Mouse (Mus musculus) left cerebral cortex, postnatal 25 days (tissue): ENCODE results near the gene Cfap61. TPM values are rescaled to one million over a fixed set of nuclear protein-coding genes. Genes with fewer than 3 reads are reported as not detected.

ENCODE experiments used
- DNase-seq, 2 experiments: peaks; one replicate each; pipeline ENCODE4 v3.0.0; 2022; ENCODE audit warnings: low spot score in 2 of 2, mixed read lengths in 1 of 2
- intact Hi-C: fragments of 180-260 bp; cut with DNase I; formaldehyde crosslinking; loops from one replicate; pipeline ENCODE4 v1.15.1; 2025
- total RNA-seq, 2 experiments: library from RNA; stranded (reverse); gene quantifications; 2 replicates each; pipeline ENCODE4 v1.2.3; 2021

The Cfap61 gene
- total RNA-seq, 2 experiments from 2014 or later: 3.2 to 4.1 TPM

DNA sequence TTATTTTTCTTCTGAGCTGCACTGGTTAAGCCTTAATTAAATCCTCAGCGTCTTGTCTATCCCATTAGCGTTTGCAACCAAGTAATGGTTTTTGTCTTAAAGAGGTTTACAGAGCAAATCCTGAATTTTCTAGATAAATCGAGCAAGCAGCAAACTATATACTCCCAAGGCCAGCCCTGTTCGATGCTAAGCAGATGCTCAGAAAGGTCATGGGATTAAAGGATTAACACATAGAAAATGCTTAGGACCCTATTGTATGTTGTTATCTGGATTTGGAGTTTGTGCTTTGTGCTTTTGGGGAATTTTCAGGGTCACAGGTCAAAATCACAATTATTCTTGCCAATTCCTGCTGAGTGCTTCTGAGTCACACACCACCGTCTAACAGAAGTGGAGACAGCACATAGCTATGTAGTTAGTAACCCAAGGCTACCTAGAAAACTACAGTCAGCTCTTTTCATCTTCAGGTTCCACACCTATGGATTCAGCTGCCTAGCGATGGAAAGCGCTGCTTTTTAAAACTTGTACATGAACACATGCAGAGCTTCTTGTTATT lies 13.9 kb downstream of the Cfap61 start:
- DNase-seq: no peak
- intact Hi-C loops: no loop called here

DNA sequence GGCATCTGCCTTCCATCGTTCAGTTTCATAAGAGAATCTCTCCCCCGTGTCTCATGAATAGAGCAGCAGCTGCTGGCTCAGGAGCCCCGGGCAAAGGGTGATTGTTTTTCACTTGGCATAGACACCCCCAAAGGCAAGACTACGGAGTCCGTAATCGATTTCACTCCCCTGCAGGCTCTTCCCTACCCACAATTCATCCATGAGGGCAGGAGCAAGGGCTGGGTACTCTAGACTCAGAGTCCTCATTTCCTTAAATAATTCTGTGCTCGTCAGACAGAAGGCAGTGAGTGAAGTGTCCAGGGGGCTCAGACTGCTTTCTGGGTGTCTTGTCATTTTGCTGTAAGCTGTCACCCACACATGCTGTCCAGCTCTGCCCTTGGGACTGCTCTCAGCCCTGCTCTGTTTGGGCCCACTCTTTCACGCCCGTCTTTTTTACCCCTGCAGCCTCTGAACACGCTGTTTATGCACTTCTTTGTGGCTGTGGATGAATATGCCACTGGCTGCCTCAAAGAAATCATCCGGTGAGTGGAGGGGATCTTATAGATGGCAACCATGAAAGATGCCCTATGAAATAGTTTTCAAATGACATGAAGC lies 15.0 kb downstream of the Cfap61 start:
- intact Hi-C loops: loop anchor here (10.0 kb wide), 1 partner anchor 665 kb away; no protein-coding TSS in a partner anchor
- DNase-seq: no peak

DNA sequence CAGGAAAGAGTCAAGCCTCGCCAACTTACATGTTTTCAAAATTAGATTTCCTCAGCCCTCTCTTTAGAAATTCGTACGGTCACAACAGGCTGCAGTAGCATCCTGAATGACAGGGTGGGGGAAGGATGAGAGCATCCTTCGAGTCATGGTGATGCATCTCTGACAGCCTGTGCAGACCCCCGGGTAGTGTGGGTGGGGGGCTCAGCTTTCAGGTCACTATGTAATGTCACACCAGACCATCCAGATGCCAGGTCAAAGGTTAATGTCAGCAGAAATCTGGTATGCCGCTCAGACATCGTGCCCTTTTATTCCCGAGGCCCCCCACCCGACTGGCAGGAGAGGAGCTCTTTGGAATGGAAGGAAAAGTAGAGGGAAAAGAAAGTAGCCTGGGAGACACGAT lies 15.7 kb downstream of the Cfap61 start:
- DNase-seq: no peak
- intact Hi-C loops: loop anchor here (10.0 kb wide), 1 partner anchor 665 kb away; no protein-coding TSS in a partner anchor

DNA sequence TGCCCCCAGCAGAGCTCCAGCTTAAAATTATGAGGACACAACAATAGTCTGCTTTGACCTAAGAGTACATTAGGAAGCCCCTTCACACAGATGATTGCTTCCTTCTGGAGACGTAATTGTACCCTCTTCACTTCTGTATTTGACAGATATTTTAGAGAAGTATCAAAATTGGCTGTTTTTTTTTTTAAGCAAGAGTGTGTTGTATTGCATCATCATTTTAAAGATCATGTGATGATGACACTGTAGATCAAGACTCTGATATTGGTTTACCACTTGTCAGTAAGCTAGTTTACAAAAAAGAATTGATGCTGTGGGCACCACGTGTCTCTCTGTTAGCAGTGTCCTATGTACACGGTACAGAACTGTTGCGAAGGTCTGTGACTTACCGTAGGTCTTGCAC lies 18.1 kb downstream of the Cfap61 start:
- intact Hi-C loops: loop anchor here (10.0 kb wide), 1 partner anchor 662 kb away; no protein-coding TSS in a partner anchor
- DNase-seq: no peak

DNA sequence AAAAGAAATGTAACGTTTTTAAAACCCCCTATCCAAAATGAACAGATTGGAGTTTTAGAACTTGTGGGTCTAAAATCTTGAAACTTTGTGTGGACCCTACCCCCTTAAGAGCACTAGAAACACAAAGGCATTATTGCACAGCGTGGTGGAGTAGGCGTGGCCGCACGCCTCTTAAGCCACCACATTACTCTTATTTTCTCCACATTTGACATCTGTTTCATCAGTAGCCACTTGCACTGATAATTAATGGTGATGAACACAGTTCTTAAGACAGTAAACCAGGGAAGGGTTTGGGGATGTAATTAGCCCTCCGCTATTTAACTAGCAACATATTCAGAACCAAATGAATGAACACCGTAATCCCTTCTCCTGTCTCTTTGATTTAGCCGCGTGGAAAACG lies 21.3 kb downstream of the Cfap61 start:
- intact Hi-C loops: loop anchor here (5.0 to 10.0 kb wide), 2 partner anchors 266 to 659 kb away; partner anchors contain the start of gene Insm1
- no peak for DNase-seq

DNA sequence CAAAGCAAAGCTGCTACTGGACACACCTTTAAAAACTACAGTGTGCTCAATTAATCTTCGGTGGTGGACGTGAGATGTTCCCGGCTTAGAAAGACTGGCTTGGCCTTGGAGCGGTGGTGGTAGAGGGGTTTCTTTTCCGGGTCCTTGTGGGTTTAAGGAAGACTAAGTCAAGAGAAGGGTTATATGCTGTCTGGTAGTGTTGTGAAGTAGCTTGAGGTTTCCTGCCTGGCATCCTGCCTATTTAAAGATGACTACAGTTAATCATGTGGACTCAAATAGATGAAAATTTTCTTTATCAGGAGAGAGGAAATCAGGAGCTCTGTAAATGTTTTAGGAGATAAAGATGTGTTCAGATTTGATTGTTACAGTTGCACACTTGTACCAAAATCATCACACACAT lies 21.7 kb downstream of the Cfap61 start:
- DNase-seq: no peak
- intact Hi-C loops: loop anchor here (5.0 to 10.0 kb wide), 2 partner anchors 266 to 658 kb away; partner anchors contain the start of gene Insm1

DNA sequence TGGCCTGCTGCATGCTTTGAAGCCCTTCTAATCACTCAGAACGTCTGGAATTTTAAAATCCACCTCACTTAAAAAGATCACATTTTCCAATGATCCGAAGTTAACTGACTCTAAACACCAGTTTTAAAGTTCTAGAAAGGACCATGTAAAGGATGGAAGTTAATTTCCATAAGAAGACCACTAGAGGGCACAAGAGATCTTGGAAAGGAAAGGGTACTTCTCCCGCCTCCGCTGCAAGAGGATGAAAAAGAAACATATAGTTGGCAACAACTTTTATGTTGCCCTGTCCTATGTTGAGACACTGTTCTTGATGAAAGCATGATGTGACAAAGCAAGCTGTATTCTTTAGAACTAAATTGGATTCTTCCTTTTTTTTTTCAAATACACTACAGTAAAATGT lies 22.9 kb downstream of the Cfap61 start:
- peak in 1 of 2 experiments; percentile 37 for DNase-seq
- intact Hi-C loops: loop anchor here (1.0 to 10.0 kb wide), 3 partner anchors 265 to 657 kb away; partner anchors contain the start of gene Insm1

DNA sequence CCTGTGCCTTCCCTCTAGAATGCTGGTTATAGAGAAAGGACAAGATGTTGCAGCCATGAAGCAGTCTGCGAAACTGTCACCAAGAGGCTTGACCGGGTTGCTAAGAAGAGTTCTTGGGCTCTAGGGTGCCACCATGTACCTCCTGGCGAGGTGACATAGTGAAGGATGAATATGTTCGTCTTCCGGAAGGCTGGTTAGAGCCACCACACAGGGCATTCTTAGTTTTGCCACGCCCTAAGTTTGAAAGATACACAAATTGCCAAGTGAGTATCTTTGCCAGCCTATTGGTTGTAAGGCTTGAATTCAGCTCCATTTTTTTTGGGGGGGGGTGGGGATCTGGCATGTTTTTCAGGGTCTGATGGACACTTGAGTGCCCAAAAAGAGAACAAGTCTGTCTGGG lies 23.5 kb downstream of the Cfap61 start:
- DNase-seq: no peak
- intact Hi-C loops: loop anchor here (5.0 to 10.0 kb wide), 2 partner anchors 264 to 657 kb away; partner anchors contain the start of gene Insm1

DNA sequence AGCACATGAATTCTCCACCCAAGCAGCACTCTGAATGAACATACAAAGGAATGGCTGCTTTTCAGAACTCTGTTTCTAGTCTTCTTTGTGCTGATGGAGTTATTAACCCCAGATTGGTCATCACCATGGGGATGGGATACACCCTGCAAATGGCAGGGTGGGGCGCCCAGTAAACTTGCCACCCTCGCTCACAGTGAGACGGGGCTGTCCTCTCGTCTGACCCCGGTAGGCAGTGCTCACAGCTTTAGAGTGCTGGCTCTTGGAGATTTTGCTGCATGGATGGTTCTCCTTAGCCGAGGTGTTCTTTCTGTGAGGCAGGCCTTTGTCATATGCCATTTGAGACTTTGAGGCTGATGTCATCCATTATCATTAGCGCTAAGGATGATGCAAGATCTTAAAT lies 24.0 kb downstream of the Cfap61 start:
- no peak for DNase-seq
- intact Hi-C loops: loop anchor here (5.0 to 10.0 kb wide), 2 partner anchors 264 to 656 kb away; partner anchors contain the start of gene Insm1

DNA sequence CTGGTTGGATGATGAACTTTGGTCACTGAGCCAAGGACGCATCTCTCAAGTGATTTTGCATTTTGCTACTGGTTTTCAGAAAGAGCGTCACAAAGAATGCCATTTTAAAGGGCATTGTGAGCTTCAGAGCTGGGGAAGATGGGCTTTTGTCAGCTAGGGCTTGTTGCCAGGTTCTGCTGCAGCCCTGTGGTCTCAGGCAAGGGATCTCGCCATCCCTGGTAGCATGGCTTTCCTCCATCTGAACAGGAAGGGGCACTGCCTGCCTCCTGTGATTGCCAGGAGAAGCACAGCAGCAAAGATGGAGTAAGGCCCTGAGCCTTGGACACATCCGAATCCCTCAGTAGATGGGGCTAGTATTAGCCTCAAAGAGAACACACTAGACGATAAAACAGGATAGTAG lies 27.3 kb downstream of the Cfap61 start:
- intact Hi-C loops: no loop called here
- no peak for DNase-seq

DNA sequence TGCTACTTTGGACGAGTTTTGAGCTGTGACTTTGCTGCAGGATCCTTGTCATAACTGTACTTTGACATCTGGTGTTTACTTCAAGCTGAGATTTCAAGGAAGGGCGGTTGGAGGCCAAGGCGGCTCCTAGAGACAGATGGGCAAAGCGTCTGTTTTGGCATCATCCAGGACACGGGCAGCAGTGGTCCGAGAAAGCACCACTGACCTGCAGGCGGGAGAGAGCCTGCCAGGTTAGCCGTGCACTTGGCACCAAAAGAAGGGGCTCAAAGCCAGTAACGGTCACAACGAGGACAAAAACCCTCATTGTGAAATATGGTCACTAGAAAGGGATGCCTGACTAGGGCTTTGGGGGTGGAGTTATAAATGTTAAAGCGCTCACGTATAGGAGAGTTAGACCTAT lies 36.2 kb downstream of the Cfap61 start:
- intact Hi-C loops: no loop called here
- DNase-seq: no peak

DNA sequence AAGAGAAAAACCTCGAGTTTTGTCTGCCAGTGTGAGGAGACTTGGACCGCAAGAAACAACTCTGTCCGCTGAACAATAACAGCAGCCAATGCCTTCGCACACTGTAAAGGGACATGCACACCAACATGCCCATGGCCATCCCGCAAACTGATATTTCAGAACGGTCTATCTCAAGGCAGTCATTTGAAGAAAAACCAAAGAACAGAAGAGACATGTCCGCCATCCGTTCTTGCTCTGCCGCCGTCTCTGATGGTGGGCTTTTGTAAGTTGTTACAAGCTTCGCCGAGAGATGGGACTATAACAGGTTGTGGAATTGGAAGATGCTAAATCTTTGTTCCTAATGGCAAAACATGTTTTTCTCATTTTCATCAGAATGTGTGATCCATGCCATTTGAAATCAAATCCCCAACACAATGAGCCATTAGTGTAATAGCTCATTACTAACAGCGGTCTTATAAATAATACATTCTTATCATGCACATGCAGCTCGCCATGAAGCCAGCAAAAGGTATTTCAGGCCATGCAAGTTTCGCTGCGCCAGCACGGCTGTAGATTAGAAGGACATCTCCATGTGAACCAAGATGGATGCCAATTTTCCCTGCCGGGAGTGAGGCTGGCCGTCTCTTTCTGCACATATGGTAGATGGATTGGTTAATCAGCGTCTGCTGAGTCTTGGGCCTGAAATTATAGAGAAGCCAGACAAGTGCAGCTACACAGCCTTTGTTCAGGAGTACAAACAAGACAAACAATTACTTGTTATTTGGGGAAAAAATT lies 36.8 kb downstream of the Cfap61 start:
- no peak for DNase-seq
- intact Hi-C loops: no loop called here

DNA sequence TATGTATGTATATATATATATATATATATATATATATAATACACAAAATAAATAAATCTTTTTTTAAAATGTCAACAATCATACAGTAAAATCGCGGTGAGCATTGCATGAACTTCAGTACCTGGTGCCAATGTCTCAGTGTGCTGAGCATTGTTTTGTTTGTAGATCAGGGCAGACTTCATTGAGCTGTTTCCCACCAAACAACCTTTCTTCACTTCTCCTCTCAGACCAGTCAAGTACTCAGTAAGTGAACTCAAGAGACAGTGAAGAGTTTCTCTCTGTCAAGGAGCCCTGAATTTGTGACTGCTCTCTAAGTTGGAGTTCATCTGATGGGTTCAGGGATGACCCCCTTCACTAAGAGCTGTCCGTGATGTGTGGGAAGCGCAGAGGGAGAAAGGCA lies 38.0 kb downstream of the Cfap61 start:
- intact Hi-C loops: no loop called here
- no peak for DNase-seq

DNA sequence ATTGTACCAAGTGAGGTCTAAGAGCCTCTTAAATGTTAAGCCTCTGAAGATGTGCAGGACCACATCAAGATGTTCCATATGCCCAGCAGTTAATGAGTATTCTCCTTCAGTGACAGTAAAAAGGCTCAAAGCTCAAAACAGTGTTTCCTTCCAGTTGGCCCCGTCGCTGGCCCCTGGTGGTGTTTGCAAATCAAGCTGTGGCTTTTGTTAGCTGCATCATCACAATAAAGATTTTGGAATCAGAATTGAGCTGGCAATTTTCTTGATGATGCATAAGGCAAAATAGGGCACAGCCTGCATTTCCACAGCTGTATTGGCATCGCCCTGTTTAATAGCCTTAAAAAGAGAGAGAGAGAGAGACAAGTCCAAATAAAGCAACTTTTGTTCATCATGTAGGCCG lies 45.0 kb downstream of the Cfap61 start:
- no peak for DNase-seq
- intact Hi-C loops: no loop called here

DNA sequence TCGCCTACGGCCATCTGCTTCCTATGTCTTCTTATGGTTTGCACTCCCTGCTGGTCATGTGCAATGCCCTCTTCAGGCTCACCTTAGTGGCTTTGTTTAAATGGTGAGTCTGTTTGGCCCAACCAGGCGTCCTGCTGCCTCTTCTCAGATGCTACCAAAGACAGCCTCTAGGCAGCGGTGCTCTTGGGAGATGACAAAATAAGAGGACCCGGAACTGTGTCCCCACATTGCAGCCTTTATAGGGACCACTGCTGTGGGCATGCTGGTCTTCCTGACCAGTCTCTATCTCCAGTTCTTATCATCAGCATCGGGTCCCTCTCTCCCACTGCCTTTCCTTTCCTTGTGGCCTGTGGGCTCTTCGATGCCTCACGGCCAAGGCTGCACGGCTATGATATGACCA lies 46.3 kb downstream of the Cfap61 start:
- intact Hi-C loops: no loop called here
- no peak for DNase-seq

DNA sequence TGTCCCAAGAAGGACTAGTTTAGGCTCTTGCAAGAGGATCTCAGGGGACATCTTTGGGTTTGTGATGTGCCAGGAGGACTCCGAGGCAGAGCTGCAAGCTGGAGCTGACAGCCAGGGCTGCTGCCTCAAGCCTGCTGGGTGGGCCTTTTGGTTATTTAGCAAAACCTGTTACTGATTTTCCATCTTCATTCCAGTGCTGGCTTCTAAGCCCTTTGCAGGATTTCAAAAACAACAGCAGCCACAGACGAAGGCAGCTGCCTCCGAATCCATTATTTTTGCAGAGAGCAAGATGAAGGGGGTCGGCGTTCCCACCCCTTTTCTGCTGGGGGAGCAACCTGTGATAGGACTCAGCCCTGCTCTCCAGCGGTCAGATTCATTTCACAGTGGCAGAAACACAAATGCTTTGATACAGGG lies 47.1 kb downstream of the Cfap61 start:
- no peak for DNase-seq

DNA sequence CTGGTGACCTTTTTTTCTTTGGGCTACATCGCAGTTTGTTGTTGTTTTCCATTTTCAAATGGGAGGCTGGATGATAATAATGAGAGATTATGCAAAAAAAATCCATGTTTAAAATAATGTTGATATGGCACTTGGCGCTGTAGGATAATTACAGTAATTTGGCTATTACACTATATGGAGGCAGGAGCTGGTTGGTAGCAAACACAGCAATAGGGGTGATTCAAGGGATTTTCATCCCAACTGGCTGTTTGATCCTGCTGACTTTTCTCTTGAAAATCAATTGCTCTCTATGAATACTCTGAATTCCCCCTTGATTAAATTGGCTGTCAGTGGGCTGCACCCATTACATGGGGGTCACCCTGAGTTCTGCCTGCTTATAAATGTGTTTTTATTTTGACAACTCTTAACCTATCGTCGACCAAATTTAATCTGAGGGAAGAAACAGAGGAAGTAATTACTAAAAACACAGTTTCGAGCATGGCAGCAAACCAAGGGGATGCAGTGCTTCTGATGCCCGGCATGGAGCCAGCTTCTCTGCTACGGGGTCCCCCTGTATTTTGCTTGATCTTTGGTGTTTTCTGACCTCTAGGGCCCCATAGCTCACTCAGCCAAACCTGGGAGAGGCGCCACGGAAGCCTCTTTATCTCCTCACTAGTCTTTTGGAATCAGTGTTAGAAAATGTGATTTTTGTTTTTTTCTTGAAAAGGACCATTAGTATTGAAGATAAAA lies 47.9 kb downstream of the Cfap61 start:
- no peak for DNase-seq
- intact Hi-C loops: no loop called here

More for the DNA sequence above, 47.1 kb downstream of the Cfap61 start:
- intact Hi-C loops: no loop called here

DNA sequence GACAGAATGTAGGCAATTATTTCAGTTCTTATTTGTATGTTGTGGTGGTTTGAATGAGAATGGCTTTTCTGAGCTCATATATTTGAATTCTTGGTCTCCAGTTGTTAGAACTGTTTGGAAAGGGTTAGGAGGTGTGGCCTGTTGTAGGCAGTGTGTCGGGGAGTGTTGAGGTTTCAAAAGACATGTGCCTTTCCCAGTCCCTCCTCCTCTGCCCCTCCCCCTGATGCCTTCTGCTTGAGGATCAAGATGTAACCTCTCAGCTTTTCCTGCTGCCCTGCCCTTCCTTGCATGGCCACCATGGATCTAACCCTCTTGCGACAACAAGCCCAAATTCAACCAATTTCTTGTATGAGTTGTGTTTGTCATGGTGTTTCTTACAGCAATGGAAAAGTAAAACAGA lies 53.2 kb downstream of the Cfap61 start:
- intact Hi-C loops: no loop called here
- DNase-seq: no peak

DNA sequence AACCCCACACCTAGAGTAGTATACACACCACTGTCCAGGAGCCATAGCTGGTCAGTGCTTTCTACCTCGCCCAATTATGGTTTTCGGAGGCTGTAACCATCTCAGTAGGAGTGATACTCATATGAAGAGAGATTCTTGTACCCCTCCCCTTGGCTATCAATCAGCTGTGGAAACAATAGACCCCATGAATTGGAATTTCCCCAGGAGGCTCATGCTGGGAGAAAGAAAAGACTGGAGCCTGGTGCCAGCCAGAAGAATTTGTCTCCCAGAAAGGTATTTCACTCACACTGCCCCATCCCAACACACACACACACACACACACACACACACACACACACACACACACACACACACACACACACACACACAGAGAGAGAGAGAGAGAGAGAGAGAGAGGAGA lies 55.9 kb downstream of the Cfap61 start:
- intact Hi-C loops: no loop called here
- DNase-seq: no peak

DNA sequence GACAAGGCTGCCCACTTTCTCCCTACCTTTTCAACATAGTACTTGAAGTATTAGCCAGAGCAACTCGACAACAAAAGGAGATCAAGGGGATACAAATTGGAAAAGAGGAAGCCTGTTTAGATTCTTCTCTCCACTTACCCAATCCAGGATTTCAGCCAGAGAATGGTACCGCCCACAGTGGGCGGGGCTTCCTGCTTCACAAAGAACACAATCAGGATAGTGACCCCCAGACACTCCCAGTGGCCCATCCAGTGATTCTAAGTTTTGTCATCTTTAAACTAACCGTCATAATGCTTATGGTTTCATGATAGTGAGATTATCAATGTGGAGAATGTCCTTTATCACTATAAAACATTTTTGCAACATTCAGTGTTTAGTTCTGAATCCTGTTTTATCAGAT lies 61.9 kb downstream of the Cfap61 start:
- intact Hi-C loops: no loop called here
- DNase-seq: no peak
